Mouse (Mus musculus) mature B cell (primary cell): ENCODE results near the gene Amt.
"Not testable (repeated sequence)": the region's sequence is repeated elsewhere in the genome, so short reads cannot be mapped to it uniquely, and the experiment has no call there.

ENCODE experiments used
- in situ Hi-C: fragments of 300-500 bp; cut with MboI; formaldehyde crosslinking; loops from 2 replicates; pipeline ENCODE4 v1.14.3; 2019

The Amt gene

GRCm38 (mm10) chr9:108296453-108297355 lies at the start of gene Amt:
Amt (plus strand) TSS chr9:108296853.
- in situ Hi-C loops, result no loop called here

- in situ Hi-C loops, result no loop called here
Observed at GRCm38 (mm10) chr9:108248957-108249356, 47.7 kb upstream of the Amt start.

- in situ Hi-C loops, result no loop called here
Observed at GRCm38 (mm10) chr9:108251877-108252276, 44.8 kb upstream of the Amt start.

- in situ Hi-C loops, result no loop called here
Observed at GRCm38 (mm10) chr9:108252766-108253165, 43.9 kb upstream of the Amt start.

GRCm38 (mm10) chr9:108260526-108260925 lies 36.1 kb upstream of the Amt start:
- in situ Hi-C loops, result no loop called here

- in situ Hi-C loops, result no loop called here
Observed at GRCm38 (mm10) chr9:108261865-108262264, 34.8 kb upstream of the Amt start.

DNA sequence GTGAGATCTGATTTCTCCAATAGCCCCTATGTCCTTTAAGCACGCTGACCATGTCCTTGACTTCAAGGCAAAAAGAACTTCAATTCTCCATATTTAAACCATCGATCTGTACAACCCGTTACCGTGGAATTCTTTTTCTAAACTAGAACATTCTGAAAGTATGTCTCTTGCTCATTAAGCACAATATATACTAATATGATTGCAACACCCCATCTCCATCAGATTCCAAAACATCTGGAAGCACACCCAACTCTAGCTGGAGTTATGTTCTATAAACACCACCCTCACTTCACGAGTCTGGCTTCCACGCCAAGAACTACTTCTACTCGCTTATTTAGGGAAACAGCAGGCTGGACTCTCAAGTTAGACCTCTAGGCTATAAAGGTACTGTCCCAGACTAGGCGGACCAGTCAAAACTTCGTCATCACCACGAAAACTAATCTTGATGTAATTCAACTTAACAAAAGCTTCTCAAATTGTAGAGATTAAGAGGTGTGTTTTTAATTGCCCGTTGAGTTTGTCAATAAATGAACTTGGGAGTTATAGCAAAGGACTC lies 34.1 kb upstream of the Amt start:
- in situ Hi-C loops, result no loop called here

GRCm38 (mm10) chr9:108263131-108263681 lies 33.4 kb upstream of the Amt start:
- in situ Hi-C loops, result no loop called here

DNA sequence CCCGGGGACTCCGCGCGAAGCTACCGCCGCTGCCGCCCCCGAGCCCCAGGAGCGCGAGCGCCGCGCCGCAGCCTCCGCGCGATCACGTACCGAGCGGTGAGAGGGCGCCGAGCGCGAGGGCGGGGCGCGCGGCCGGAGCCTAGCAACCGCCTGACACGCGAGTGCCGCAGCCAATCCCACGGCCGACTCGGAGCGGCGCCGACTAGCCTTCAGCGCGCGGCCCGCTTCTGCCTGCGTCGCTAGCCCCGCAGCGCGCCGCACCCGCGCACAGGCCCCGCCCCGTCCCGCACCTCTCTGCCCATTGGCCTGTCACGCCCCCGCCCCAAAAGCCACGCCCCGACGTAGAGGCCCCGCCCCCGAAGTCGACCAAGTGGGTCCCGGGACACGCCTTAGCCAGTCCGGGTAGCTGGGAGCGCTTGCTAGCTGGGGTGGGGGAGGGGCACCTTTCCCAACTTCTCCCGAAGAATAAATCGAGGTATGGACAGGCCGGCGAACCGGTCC lies 32.9 kb upstream of the Amt start, which contains the start of gene Dag1:
Gene Dag1, minus strand, starts transcription at position 269 of the 501 bp plus-strand sequence.
- in situ Hi-C loops, result no loop called here

DNA sequence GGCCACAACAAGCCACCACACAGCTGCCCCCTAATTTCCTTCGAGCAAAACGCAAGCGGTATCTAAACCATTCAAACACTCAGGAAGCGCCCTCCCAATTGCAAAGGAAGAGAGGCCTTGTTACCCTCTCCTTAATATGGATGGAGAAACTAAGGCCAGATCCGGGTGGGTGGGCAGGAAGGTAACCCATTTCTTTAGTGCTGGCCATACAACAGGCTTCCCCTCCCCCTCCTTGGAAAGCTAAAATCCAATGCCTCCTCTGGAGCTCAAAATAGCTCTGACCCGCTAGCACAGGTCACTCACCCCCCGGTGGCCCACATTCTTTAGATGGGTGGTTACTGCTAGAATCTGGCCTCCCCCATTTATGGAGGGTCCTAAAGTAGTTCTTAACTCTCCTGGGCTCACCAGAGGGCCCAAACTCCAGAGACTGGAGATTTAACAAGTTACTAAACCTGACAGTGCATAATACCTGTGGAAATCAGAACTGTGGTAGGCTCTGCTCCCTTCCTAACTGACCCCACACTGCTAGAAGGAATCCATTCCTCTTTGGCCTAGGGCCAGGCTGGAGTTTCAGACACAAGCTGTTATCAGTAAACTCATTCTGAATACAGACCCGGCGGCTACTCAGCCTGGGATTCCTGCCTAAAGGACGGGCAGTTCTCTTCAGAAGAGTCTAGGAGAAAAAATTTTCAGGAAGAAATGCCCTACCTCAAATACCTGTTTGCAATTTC lies 32.3 kb upstream of the Amt start:
- in situ Hi-C loops, result no loop called here

- in situ Hi-C loops, result no loop called here
Observed at GRCm38 (mm10) chr9:108266261-108266935, 30.3 kb upstream of the Amt start.

DNA sequence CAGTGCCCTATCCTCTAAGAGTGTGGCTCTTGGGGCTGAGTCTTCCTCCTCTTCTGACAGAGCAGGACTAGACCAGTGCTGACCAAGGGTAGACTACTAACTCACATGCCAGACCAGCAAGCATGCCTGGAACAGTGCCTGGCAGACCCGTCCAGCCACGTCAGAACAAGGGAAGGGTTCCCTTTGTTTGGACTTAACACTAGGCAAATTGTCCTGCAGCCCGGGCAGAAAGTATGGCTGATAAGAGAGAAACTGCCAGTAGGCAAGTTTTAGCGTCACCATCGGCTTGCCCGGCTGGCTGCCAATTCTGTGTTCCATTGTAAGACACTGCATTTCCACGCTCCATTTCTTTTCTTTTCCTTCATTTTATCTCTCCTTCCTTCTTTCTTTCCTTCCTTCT lies 29.0 kb upstream of the Amt start:
- in situ Hi-C loops, result no loop called here

DNA sequence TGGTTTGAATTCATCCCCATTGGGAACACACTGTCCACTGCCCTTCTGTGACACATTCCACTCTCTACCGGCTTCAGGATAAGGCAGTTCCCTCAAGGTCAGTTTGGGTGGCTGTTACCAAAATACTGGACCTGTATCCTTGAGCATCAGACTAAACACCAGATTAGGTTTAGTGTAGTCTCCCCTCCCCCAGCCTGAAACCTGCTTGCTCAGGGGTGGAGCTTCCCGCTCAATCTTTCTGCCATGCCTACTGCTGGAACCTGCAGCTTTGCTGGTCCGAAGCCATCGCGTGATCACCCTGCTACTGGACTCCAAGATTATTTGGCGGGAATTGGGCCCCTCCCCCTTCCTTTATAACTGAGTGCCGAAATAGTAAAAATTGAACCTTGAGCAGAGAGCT lies 28.0 kb upstream of the Amt start:
- in situ Hi-C loops, result not testable (repeated sequence)

DNA sequence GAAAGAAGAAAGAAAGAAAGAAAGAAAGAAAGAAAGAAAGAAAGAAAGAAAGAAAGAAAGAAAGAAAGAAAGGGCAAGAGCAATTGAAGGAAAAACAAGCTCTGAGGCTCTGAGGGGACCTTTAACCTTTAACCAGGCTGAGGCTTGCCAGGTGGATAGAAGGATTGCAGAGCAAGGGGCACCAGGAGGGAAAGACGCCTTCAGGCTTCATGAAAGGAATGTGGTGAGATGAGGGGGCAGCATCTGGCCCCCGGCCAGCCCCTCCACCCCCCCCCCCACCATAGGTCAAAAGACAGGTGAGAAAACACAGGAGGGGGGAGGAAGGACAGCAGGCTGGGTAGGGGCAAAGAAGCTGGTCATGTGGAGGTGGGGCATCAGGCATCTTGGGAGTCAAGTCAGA lies 24.7 kb upstream of the Amt start:
- in situ Hi-C loops, result no loop called here

DNA sequence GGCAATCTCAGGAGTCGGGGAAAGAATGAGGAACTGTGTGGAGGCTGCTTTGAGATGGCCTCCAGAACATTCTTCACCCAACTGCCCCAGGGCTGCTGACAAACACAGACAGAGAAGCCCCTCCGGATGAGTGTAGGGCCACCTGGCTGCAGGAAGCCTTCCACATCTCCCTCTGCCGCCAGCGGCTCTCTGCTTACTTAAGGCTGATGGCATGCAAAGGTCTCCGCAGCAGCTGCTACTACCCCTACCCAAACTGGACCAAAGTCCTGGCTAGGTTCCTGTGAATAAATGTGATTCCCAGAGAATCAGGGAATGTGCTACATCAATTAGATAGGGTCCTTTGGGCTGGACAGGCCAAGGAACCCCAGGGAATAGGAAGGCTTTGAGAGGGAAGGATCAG lies 24.0 kb upstream of the Amt start:
- in situ Hi-C loops, result no loop called here

DNA sequence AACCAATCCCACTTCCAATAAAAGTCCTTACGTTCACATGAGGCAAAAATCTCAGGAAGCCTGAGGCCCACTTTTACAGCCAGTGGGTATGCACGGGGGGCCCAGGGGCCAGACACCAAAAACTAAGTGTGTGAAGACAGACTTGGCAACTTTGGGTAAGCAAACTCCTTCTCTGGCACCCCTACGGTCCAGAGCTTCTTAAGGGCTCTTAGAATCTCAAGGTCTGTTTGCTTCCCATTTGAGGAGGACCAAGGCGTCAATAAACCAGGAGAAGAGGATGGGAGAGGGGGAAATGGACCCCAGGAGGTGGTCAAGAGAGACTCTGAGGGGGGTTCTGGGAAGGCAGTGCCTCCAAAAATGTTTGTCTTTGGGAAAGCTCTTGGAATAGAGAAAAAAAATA lies 23.2 kb upstream of the Amt start:
- in situ Hi-C loops, result no loop called here

DNA sequence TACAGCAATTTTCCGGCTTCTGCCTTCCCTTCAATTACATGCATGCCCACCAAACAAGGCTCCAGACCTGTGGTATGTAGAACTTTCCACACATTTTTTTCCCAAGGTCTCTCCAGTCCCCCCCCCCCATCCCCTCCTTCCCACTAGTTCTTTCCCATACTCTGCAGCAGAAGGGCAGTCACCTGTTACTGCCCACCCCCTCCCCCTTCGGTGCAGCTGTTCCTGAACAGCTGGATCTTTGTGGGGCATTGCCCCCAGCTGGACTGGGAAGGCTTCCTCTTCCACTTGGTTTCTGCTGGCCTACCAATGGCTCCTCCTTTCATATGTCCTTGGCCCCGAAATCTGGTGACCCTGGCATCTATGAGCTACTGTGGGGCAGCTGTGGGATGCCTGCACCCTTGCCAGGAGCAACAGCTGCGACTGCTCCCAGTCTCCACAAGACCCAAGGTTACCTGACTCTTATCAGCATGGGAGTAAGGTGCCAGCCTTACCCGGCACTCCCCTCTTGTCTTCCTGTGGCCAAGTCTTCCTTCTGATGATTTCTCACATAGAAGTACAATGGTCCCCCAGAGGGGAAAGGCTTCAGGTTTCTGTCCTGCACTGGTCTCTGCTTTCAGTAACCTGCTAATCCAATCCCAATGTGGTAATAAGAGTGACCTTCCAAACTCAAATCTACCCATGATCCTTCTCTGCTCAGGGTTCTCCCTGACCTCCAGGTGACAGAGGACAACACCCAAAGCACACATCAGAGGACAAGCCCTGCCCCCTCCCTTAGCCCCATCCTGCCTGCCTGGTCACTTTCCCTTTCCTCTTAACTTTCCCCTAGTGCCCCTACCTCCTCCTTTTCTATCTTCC lies 21.9 kb upstream of the Amt start:
- in situ Hi-C loops, result no loop called here

DNA sequence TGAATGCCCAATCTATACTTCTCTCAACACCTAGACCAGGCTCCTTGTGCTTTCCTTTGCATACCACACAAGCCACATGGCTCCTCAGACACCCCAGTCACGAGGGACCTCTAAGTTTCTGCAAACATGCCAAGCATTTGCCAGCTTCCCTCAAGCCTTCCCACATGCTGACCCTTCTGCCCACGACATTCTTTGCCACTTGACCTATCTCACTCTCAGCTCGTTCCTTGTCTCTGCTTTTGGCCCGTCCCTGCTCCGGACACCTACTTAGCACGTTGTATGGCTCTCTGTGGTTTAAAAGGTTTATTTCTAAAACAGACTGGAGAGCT lies 21.4 kb upstream of the Amt start:
- in situ Hi-C loops, result no loop called here

GRCm38 (mm10) chr9:108278697-108279450 lies 17.8 kb upstream of the Amt start:
- in situ Hi-C loops, result no loop called here
